Mouse (Mus musculus) stomach, embryonic 15.5 days (tissue): ENCODE results near the gene Crxos. TPM values are rescaled to one million over a fixed set of nuclear protein-coding genes. Genes with fewer than 3 reads are reported as not detected.

ENCODE experiments used
- ATAC-seq: fragments of 200-750 bp; cut with Nextera tagmentation; 2 replicates; pipeline ENCODE4 v1.8.0; 2017; ENCODE audit warnings: low read depth, moderate number of reproducible peaks, moderate TSS enrichment; ENCODE audit not compliant: insufficient read depth, low FRiP score
- H3K27ac ChIP-seq: fragments of 300-500 bp; sonication (generic); 2 replicates; pipeline ENCODE4 v1.5.1; 2015; ENCODE audit warnings: mild to moderate bottlenecking, inconsistent platforms
- H3K27me3 ChIP-seq: fragments of 300-500 bp; sonication (generic); replicated peaks from 2 replicates; pipeline ENCODE4 v1.6.1; 2015; ENCODE audit warnings: inconsistent platforms
- H3K36me3 ChIP-seq: fragments of 300-500 bp; sonication (generic); 2 replicates; pipeline ENCODE4 v1.6.1; 2015; ENCODE audit warnings: inconsistent platforms
- H3K4me1 ChIP-seq: fragments of 300-500 bp; sonication (generic); 2 replicates; pipeline ENCODE4 v1.6.1; 2015; ENCODE audit warnings: inconsistent platforms
- H3K4me2 ChIP-seq: fragments of 300-500 bp; sonication (generic); 2 replicates; pipeline ENCODE4 v1.6.1; 2015; ENCODE audit warnings: mild to moderate bottlenecking, inconsistent platforms
- H3K4me3 ChIP-seq: fragments of 300-500 bp; sonication (generic); replicated peaks from 2 replicates; pipeline ENCODE4 v1.5.1; 2015; ENCODE audit warnings: inconsistent platforms
- H3K9ac ChIP-seq: fragments of 300-500 bp; sonication (generic); 2 replicates; pipeline ENCODE4 v1.6.1; 2015; ENCODE audit warnings: inconsistent platforms
- H3K9me3 ChIP-seq: fragments of 300-500 bp; sonication (generic); 2 replicates; pipeline ENCODE4 v1.6.1; 2016; ENCODE audit warnings: inconsistent platforms
- WGBS: fragments of 180-500 bp; shearing (Covaris S2); methylation state at CpG from one replicate; pipeline ENCODE4 v1.1.7; 2015; 5-methylcytosine and 5-hydroxymethylcytosine counted together
- polyA plus RNA-seq: library from polyadenylated mRNA; unstranded; fragments of >200 nt; fragmentation: Nextera tagmentation; extraction: Ambion mirVana; gene quantifications from 2 replicates; pipeline ENCODE4 v1.2.1, GENCODE M21; 2015

Crxos gene
- polyA plus RNA-seq: not detected in 2 replicates

GRCm38 (mm10) chr7:15882317-15882716 is at the start of gene Crxos:
TSS of gene Crxos (plus strand) at chr7:15882617.
- 89% methylated on average over 2 of the region's 2 CpGs for WGBS
- no peak within 1 kb of the TSS for H3K9ac ChIP-seq
- H3K9me3 ChIP-seq: no peaks in the 10 kb centered on the region
- H3K27me3 ChIP-seq: no peaks in the 10 kb centered on the region
- H3K4me2 ChIP-seq: no peak within 1 kb of the TSS
- H3K4me3 ChIP-seq: no peak within 1 kb of the TSS
- H3K4me1 ChIP-seq: no peaks in the 10 kb centered on the region
- no peak within 1 kb of the TSS for H3K27ac ChIP-seq
- H3K36me3 ChIP-seq: no peaks in the 10 kb centered on the region
- no peak for ATAC-seq

DNA sequence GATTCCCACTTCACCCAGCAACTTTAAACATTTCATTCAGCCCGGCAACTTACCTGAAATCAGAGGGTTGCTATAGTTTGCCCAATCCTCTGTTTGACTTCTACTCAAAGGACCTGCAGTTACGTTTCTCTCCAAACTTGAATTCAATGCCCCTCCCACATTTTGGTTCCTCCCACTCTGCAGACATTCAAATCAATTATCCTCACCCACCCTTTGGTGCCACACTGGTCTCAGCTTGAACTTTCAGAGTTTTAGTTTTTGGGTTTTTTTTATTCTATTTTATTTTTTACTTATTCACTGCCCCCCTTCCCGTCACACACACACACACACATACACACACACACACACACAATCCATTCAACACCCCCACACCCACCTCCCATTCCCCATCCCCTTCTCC is 42.8 kb upstream of the Crxos start, which contains the start of gene Obox6:
TSS of gene Obox6 (minus strand) at position 101 of the 400 bp plus-strand sequence.
- no peak within 1 kb of the TSS for H3K9ac ChIP-seq
- no peaks in the 10 kb centered on the region for H3K9me3 ChIP-seq
- ATAC-seq: no peak
- no peaks in the 10 kb centered on the region for H3K4me1 ChIP-seq
- no peak within 1 kb of the TSS for H3K27ac ChIP-seq
- 88% methylated on average over 3 of the region's 3 CpGs for WGBS
- H3K4me3 ChIP-seq: no peak within 1 kb of the TSS
- H3K27me3 ChIP-seq: no peaks in the 10 kb centered on the region
- no peak within 1 kb of the TSS for H3K4me2 ChIP-seq
- H3K36me3 ChIP-seq: no peaks in the 10 kb centered on the region

GRCm38 (mm10) chr7:15859657-15860056 is 22.8 kb upstream of the Crxos start:
- ATAC-seq: no peak
- Histone ChIP-seq H3K27me3 (no peaks in the 10 kb centered on the region), H3K4me2 (no peak overlapping the region), H3K27ac (no peak overlapping the region), H3K4me3 (no peak overlapping the region), H3K9ac (no peak overlapping the region), H3K4me1 (no peaks in the 10 kb centered on the region), H3K9me3 (no peaks in the 10 kb centered on the region), H3K36me3 (no peaks in the 10 kb centered on the region)
- WGBS: 43% methylated on average over 2 of the region's 2 CpGs

DNA sequence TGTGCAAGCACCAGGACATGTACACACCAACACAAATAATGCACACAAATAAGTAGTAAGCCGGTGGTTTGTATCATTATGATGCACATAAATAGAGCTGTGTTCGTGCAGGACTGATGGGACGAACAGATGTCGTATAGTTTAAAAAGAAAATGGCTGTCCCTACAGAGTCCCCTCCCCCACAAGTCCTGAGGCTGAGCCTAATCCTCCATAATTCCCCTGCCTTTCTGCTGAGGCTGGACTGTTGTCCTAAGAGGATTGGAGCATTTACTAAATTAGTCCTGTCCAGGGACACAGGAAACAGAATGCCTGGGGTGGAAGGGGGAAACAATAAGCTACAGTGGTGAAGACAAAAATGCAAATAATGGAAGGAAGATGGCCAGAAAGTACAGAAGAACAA is 18.3 kb upstream of the Crxos start:
- WGBS: 72% methylated on average over 4 of the region's 4 CpGs

GRCm38 (mm10) chr7:15879756-15880155 is 2.7 kb upstream of the Crxos start, which contains the start of gene Crx:
TSS of gene Crx (minus strand) at chr7:15879968.
- ATAC-seq: no peak
- H3K4me2 ChIP-seq: no peak within 1 kb of the TSS
- 40% methylated on average over 4 of the region's 4 CpGs for WGBS
- H3K9ac ChIP-seq: no peak within 1 kb of the TSS
- no peaks in the 10 kb centered on the region for H3K27me3 ChIP-seq
- H3K36me3 ChIP-seq: no peaks in the 10 kb centered on the region
- no peaks in the 10 kb centered on the region for H3K9me3 ChIP-seq
- no peaks in the 10 kb centered on the region for H3K4me1 ChIP-seq
- H3K27ac ChIP-seq: no peak within 1 kb of the TSS
- no peak within 1 kb of the TSS for H3K4me3 ChIP-seq

More for the DNA sequence above, 18.3 kb upstream of the Crxos start:
- no peak overlapping the region for H3K4me2 ChIP-seq
- no peak for ATAC-seq
- no peak overlapping the region for H3K27ac ChIP-seq
- H3K4me1 ChIP-seq: no peaks in the 10 kb centered on the region
- no peak overlapping the region for H3K9ac ChIP-seq
- H3K27me3 ChIP-seq: no peaks in the 10 kb centered on the region
- no peak overlapping the region for H3K4me3 ChIP-seq
- no peaks in the 10 kb centered on the region for H3K36me3 ChIP-seq
- no peaks in the 10 kb centered on the region for H3K9me3 ChIP-seq

GRCm38 (mm10) chr7:15881388-15881787 is 1.0 kb upstream of the Crxos start:
- no peaks in the 10 kb centered on the region for H3K36me3 ChIP-seq
- no peaks in the 10 kb centered on the region for H3K27me3 ChIP-seq
- WGBS: 16% methylated on average over 7 of the region's 7 CpGs
- no peak overlapping the region for H3K4me2 ChIP-seq
- H3K9ac ChIP-seq: no peak overlapping the region
- no peak overlapping the region for H3K4me3 ChIP-seq
- no peaks in the 10 kb centered on the region for H3K4me1 ChIP-seq
- H3K27ac ChIP-seq: no peak overlapping the region
- no peaks in the 10 kb centered on the region for H3K9me3 ChIP-seq
- no peak for ATAC-seq

DNA sequence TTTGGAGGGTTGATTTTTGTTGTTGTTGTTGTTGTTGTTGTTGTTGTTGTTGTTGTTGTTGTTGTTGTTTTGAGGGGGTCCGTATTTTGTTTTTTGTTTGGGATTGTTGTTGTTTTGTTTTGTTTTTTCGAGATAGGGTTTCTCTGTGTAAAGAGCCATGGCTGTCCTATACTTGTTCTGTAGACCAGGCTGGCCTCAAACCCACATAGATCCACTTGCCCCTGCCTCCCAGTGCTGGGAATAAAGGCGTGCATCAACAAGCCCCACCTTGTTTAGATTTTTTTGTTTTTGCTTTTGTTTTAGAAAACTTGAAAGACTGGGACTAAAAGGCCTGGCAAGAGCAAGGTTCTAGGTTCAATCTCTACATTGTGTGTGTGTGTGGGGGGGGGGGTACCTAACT is 586 bp upstream of the Crxos start:
- no peak overlapping the region for H3K27ac ChIP-seq
- WGBS: 67% methylated on average over 3 of the region's 3 CpGs
- H3K4me1 ChIP-seq: no peaks in the 10 kb centered on the region
- no peak overlapping the region for H3K4me3 ChIP-seq
- no peak overlapping the region for H3K4me2 ChIP-seq
- H3K9me3 ChIP-seq: no peaks in the 10 kb centered on the region
- H3K27me3 ChIP-seq: no peaks in the 10 kb centered on the region
- H3K36me3 ChIP-seq: no peaks in the 10 kb centered on the region
- no peak for ATAC-seq
- H3K9ac ChIP-seq: no peak overlapping the region

DNA sequence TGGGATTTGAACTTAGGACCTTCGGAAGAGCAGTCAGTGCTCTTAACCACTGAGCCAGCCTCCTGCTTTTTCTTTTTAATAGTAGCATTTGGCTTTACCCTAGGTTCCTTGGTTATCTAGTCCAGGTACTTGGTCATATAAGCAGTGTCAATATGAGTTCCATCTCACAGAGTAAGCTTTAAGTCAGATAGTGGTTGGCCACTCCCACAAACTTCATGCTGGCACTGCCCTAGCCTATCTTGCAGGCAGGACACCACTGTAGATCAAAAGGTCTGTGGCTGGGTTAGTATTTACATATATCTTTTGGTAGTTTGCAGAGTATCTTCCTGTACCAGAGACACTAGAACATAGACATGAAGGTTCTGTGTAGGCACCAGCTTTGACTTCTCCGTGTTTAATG is 1.7 kb downstream of the Crxos start:
- no peak overlapping the region for H3K27ac ChIP-seq
- 80% methylated on average over 2 of the region's 2 CpGs for WGBS
- H3K9ac ChIP-seq: no peak overlapping the region
- no peak overlapping the region for H3K4me2 ChIP-seq
- H3K9me3 ChIP-seq: no peaks in the 10 kb centered on the region
- H3K4me3 ChIP-seq: no peak overlapping the region
- H3K27me3 ChIP-seq: no peaks in the 10 kb centered on the region
- ATAC-seq: no peak
- H3K36me3 ChIP-seq: no peaks in the 10 kb centered on the region
- H3K4me1 ChIP-seq: no peaks in the 10 kb centered on the region

GRCm38 (mm10) chr7:15894251-15894650 is 11.8 kb downstream of the Crxos start:
- H3K27me3 ChIP-seq: no peaks in the 10 kb centered on the region
- H3K9me3 ChIP-seq: no peaks in the 10 kb centered on the region
- no peak overlapping the region for H3K4me3 ChIP-seq
- no peak overlapping the region for H3K9ac ChIP-seq
- no peaks in the 10 kb centered on the region for H3K36me3 ChIP-seq
- no peak for ATAC-seq
- 71% methylated on average over 1 of the region's 1 CpGs for WGBS
- H3K4me2 ChIP-seq: no peak overlapping the region
- no peaks in the 10 kb centered on the region for H3K4me1 ChIP-seq
- H3K27ac ChIP-seq: no peak overlapping the region

GRCm38 (mm10) chr7:15901366-15902048 is 19.1 kb downstream of the Crxos start:
- Histone ChIP-seq H3K36me3 (no peaks in the 10 kb centered on the region), H3K9ac (no peak overlapping the region), H3K4me3 (no peak overlapping the region), H3K27ac (no peak overlapping the region), H3K4me2 (no peak overlapping the region), H3K4me1 (no peaks in the 10 kb centered on the region), H3K9me3 (no peaks in the 10 kb centered on the region), H3K27me3 (no peaks in the 10 kb centered on the region)
- no peak for ATAC-seq
- 69% methylated on average over 9 of the region's 9 CpGs for WGBS

DNA sequence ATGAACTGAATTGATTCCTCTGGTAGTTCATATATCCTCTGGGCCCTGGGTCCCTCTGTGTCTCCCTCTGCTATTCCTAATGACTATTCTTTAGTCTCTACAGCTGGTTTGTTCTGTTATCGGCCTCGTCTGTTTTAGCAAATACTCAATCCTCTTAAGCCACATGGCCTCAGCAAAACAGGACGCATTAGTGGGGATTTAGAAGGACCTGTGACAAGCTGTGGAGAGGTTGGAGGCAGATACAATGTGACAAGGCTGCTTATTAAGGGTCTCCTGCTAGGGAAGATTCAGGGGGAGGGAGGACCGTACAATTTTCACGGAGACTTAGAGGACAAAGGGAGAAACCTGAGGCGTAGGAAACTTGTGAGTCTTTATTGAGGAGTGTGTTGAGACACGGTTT is 23.4 kb downstream of the Crxos start:
- no peak for ATAC-seq

GRCm38 (mm10) chr7:15906602-15907001 is 24.2 kb downstream of the Crxos start:
- Histone ChIP-seq H3K4me2 (no peak overlapping the region), H3K9me3 (no peaks in the 10 kb centered on the region), H3K4me3 (no peak overlapping the region), H3K36me3 (no peaks in the 10 kb centered on the region), H3K27me3 (no peaks in the 10 kb centered on the region), H3K9ac (no peak overlapping the region), H3K4me1 (no peaks in the 10 kb centered on the region), H3K27ac (no peak overlapping the region)
- no peak for ATAC-seq
- 87% methylated on average over 1 of the region's 1 CpGs for WGBS

More for the DNA sequence above, 23.4 kb downstream of the Crxos start:
- Histone ChIP-seq H3K9me3 (no peaks in the 10 kb centered on the region), H3K36me3 (no peaks in the 10 kb centered on the region), H3K9ac (no peak overlapping the region), H3K4me1 (no peaks in the 10 kb centered on the region), H3K27ac (no peak overlapping the region), H3K4me2 (no peak overlapping the region), H3K4me3 (no peak overlapping the region), H3K27me3 (no peaks in the 10 kb centered on the region)
- 77% methylated on average over 7 of the region's 7 CpGs for WGBS
